Mouse (Mus musculus): Measurements from ENCODE around the gene Supt3.

Gene Supt3

DNA sequence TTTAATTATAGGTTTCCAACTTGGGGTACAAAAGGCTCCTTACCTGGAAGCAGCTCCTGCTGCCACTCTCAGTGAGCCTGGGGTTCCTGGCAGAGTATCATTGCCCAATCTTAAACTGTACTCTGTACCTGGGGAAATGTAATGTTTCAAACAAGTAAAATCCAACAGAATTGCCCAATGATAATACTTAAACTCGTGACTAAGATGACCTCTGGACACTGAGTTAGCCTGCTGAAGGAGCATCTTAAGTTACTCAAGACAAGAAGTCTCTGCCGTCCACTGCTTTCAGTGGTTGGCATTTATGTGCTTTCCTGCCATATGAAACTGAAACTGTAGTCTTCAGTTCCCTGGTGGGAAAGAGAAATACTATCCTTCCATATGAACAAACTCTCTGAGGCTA, 279.9 kb downstream of the Supt3 start:
- DNase-seq (ENCODE audit: low spot score), result no peak

DNA sequence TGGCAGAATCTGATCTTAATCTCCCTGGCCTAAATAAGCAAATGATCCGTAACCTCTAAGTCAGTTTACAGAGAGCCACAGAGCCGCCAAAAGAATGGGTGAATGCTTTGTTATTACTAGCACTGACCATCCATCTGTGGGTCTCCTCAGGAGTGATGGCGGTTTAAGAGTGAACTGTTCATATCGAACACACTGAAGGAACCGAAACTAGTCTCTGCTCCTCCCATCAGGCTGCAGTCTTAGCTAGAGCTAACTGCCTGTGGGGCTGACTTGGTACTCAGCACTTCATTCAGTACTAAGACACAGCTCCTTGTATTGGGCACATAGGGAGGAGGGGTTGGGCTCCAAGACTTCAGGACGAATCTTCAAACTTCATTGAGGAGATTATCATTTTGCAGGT, 280.8 kb downstream of the Supt3 start:
- no peak for DNase-seq (ENCODE audit: low spot score)

DNA sequence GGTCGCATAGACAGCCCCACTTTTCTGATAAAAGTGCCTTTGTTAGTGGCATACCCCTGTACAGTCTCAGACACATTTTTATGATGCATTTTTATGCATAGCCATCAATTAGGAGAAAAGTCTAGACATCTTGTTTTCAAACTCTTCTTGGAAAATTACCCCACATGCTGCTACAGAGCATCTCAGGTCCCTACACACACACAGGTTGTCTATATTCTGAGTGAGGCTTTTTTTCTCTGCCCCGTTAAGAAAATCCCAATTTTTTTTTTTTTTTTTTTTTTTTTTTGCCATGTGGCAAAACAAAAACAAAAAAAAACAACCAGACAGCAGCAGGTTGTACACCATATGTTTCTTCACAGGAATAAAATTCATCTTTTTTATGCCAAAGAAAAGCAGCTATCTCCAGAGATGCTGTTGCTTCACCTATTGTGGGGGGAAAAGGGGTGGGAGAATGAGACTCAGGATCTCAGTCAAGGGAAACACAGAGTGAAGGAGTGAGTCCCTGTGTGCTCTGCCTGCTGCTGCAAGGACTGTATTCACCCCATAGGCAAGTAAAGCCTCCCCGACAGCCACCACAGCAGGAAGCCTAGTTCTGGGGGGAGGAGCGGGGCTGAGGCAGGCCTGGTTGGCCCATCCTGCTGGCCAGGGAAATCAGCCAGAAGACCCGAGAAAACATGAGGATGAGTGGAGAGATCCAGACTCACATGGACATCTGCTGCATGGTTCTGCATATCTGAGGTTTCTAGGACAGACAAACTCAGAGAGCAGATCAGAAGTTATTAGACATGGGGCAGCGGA, 281.8 kb downstream of the Supt3 start:
- DNase-seq (ENCODE audit: low spot score), result no peak

DNA sequence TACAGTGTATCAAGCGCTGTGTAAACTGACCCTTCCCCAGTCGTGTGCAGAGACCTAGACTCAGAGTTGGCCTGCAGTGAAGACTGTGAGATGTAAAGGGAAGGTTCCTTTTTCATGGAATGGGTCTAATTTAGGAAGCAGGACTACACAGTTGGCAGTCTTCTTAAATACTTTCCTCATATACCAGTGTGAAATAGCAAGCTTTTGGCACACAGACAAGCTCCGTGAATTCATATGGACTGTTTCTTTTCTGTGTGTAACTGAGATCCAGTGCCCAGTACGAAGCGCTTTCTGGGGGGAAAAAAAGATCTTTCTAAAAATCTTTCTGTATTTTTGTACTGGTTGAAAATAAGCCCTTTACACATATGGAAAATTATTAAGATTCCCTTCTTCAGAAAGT, 286.8 kb downstream of the Supt3 start:
- no peak for DNase-seq (ENCODE audit: low spot score)

DNA sequence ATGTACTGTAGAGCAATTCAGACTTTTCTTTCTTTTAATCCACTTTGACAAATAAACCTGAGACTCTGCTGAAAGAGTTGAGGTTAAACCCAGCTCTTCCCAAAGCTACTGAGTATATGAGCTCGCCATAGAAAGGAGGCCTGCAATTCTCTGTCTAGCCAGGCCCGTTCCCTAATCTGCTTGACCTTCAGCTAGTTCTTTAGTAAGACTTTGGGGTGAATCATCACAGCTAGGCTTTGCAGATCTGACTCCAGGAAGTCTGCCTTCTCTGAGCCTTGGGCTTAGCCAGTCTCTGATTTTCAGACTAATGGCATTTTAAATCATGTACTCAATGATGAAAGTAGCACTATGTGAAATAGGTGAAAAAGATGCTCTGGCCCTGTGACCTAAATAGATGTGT, 288.5 kb downstream of the Supt3 start:
- DNase-seq (ENCODE audit: low spot score), result no peak

DNA sequence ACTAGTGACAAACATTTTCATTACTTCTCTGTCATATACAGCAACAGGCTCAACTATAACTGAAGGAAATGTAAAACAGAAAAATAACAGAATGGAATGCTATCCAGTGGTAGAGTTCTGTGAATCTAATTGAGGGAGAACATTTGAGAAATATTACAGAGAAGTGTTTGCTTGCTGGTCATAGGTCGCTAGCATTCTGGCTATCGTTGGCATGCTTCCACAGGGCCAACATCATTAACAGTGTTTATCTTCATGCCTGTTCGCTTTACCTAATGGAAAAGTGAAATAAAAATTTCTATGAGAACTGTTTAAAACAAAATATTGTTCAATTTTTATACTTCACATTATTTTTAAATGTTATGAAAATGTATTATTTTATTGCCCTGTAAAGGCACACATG, 290.5 kb downstream of the Supt3 start:
- no peak for DNase-seq (ENCODE audit: low spot score)

DNA sequence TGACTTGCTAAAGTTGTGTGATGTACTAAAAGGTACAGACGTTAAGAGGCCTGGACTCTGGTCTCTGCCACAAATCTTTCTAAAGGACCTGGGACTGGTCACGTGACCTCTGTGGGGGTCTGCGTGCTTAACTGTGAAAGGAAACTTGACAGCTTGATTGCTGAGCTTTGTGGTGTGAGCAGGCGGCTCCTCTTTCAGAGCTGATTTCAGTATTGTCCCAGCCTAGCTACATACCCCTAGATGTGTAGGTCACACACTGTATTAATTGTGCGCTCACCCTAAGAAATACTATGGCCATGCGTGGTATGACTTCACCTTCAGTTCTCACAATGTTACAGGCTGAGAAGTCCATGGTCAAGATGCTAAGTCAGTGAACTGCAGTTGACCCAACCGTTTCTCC, 291.4 kb downstream of the Supt3 start:
- no peak for DNase-seq (ENCODE audit: low spot score)

DNA sequence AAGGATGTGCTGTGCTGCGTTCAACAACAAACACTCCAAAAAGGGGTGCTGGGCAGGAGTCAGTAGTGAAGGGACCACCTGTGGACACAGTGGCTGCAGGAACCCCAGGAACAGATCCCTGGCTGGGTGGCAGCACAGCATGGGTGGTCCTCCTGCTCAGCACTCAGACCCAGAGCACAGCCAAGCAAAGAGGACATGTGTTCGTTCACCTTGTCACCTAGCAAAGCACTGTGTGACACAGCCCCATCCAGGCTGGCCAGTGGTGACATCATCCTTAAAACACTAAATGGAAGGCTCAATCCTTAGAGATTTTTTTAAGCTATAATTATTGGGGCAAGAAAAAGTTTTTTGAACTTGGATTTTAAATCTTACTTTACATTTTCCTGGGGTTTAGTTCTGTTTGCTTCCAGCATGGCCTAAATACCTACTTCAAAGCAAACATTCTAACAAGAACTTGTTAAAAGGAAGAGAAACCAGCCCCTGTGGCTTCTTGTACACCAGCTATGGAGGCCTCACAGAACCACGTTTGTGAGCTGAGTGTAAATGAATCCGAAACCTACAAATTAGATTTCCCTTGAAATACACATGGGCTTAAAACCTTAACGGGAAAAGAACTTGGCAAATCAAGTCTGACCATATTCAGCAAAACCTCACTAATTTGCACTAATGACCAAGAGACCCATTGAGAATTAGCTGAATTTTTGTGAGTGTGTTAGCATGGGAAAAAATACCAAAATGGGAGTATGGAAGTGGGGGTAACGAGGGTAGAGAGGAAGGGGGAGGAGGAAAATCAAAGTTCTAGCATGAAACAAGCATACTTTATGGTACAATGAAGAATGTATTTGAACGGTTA, 295.8 kb downstream of the Supt3 start:
- no peak for DNase-seq (ENCODE audit: low spot score)

DNA sequence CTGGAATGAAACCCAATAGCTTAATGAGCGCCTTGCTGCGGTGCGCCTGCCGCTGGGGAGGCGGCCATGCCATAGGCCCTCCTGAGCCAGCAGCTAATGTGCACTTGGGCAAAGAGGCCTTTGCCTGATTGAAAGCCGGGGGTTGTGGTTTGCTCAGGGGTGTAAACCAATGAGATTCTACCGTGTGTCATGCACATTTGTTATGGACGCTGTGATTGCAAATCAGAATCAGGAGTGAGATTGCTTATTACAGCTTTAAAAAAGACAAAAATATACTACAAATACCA, 296.3 kb downstream of the Supt3 start:
- DNase-seq (ENCODE audit: low spot score), result no peak

DNA sequence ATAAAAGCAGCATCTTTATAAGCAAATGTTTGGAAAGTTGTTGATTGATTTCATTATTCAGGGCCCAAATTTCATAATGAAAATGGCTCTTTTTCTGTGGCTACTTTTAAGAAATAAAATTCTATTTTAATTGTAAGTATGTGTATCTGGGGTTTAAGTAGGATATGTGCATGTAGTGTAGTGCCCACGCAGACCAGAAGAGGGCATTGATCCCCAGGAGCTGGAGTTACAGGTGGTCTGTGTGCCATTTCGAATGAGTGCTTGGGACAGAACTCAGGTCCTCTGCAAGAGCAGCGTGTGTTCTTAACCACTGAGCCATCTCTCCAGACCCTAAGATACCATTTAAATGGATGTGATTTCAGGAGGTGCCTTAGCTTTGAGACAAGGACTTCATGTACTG, 296.8 kb downstream of the Supt3 start:
- DNase-seq (ENCODE audit: low spot score), result no peak

DNA sequence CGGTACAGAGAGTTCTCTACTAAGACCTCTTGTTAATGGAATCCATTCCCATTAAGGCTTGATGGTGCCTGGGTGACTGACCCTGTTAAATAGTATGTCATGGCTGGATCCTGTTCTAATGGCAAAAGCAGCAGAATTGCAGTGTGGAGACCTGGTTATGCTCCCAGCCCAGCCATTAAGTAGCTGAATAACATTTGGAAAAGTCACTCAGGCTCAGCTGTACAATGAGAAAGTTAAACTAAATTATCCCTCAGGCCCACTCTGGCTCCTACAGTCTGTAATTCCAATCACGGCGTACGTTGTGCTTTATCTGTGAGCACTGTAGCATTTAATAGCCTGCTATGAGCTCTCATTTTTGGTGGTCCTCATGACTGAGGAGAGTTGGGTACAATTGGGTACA, 300.0 kb downstream of the Supt3 start:
- no peak for DNase-seq (ENCODE audit: low spot score)

DNA sequence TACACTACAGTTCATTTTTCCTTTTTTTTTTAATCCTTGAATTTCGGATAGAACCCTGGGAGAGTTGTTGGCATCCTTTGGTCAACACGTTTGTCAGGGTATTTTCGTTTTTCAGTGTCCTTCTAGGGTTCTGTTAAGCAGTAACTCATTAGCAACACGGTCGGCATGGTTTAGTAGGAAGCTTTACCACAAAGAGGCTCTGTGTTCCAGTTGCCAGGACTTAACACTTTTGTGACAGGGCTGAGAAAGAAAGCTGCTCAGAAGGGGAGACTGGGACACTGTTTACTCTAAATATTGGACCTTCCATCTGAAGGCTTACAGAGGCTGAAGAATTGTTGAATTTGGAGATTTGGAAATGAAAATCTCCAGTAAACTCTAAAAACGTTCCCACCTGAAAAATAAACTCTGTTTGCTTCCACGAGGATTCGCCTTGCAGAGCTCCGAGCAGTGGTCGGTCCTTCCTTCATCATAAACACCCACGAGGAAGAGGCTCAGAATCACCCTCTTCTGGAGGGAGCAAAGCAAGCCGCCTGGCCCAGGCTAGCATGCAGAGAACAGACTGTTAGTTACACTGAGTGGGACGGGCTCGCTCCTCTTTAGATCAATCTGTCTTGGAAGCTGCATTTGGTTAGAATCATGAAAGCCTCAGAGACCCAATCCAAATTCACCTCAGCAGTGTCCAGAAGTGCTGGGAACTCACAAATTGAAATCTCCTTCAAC, 301.1 kb downstream of the Supt3 start:
- DNase-seq (ENCODE audit: low spot score), result no peak

DNA sequence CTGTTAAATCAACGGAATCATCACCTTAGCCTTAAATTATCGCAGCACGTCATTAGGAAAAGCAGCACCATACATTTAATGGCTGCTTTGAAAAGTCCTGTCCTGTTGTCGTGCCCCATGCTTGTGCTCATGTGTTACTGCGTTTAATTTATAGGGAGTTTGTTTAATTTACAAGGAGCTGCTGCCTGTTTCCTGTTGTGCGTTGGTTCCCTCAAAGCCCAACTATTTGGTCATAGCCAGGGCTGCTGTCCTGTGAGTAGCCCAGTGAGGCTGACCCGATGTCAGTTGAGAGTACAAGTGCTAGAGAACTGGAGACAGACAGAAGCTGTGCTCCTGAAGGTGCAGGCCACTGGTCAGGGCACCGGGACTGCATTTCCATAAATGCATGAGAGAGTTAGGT, 304.6 kb downstream of the Supt3 start:
- DNase-seq (ENCODE audit: low spot score), result no peak

DNA sequence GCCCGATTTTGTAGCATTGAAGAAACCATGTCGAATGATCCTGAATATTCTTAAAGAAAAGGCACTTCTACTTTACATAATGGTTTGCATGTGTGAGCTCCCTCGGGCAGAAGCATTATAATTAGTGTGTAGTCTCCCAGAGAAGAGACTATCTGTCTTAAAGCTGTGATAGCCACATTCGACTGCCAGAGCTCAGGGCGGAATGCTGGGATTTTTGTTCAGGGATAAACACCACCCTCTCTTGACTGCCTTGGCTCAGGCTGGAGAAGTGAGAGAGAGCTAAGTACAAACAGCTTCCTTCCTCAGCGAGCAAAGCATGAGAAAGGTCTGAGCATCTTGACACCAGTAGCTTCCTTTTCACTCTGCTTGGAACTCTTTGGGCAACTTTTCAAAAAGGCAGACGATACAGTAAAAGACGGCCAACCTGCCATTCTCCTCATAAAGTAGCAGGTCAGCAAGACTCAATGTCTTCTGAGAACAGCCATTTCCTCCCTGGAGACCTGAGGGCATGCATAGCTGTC, 305.1 kb downstream of the Supt3 start:
- DNase-seq (ENCODE audit: low spot score), result no peak

DNA sequence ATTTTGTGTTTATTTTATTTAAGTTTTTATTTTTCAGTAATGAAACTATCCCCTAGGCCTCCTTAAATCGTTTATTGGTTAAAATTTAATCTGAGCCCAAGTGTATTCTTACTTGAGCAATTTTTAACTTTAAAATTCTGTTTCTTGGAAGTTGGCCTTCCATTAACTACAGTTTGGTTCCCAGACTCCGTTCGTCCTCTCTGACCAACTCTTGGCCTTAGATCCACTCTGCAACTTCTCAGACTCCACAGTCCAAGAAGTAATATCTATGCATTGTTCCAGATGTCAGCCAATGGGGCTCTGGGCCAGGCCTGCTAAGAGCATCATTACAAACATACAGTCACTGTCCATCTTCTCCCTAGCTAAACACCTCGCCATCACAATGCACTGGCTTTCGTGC, 309.4 kb downstream of the Supt3 start:
- no peak for DNase-seq (ENCODE audit: low spot score)

DNA sequence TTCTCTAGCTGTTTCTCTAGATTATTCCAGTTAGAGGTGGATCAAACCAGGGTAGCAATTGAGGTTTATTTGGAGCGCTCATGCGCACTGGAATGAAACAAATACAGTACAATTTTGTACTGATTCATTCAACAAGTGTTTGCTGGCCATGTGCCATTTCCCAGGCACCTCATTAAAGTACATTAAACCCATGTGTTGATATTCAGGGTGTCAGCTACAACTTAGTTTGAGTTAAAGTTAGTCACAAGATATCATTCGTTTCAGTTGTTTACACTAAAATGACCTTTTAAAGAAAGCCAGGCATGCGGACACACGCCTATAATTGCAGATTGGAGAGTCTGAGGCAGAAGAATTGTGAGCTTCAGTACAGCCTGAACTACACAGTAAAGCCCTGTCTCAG, 310.1 kb downstream of the Supt3 start:
- DNase-seq (ENCODE audit: low spot score), result no peak

DNA sequence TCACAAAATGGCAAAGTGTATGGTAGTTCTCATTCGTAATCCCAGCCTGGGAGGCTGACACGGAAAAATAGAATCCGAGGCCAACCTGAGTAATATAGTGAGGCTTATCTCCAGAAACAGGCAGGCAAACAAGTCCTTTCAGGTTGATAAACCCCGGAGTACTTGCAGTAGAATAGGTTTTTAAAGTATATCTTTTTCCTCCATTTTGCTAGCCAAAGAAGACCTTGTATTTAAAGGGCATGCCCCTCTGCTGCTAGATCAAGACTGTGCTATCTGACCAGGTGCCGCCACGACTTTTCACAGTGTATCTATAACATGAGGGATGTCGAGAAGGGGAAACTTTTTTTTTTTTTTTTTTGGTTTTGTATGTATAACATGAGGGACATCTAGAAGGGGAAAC, 324.1 kb downstream of the Supt3 start:
- DNase-seq (ENCODE audit: low spot score), result no peak

DNA sequence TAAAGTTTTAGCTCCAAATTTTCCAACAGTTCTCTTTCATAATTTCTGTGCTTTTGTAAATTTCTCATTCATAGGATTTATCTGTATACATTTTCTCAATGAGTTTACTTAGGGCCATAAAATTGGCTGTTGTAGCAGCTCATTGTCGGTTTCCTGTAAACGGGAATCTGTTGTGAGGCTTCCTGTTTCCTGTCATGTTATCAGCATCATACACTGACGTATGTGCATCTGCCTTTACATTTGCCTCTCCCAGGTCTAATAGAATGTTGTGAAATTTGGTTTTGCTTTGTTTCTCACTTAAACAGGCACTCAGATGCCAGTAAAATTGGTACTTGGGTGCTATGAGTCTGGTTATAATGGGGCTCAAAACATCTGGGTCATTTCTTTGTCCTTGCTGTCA, 338.4 kb downstream of the Supt3 start:
- no peak for DNase-seq (ENCODE audit: low spot score)

DNA sequence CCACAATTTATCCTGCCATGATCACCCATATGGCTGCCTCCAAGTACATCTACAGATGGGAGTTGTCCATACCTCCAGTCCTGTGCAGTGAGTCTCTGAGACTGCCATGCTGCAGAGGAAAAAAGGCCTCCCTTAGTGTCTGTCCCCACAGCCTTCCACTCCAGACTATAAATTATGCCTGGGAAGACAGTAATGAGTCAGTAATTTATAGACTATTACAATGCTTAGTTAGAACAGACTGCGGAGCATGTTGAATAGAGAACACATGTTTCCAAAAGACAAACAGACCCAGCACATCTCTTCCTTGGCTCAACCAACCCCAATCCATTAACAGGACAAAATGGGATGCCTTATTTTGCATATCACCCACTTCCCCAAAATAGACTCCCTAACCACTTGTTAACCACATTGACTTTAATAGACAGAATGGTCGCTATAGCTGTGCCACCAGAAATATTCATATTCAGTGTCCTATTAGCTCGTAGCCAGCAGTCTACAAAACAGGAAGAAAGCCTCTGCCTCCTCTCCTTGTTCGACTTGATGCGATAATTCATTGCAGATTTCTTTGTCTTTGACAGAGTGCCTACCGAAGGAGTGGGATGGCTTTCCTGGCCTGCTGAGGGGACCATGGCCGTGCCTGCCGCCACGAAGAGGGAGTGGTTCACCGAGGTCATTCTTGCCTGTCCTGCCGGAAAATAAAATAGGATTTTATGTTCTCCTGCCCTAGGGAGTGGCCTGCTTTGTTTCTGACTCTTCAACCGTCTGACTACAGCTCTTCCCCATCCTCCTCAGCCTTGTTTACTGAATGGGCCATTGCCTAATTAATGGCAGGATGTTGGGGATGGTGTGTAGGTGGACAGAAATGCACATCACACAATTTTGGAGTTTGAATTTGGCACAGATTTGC, 341.9 kb downstream of the Supt3 start:
- DNase-seq (ENCODE audit: low spot score), result no peak

DNA sequence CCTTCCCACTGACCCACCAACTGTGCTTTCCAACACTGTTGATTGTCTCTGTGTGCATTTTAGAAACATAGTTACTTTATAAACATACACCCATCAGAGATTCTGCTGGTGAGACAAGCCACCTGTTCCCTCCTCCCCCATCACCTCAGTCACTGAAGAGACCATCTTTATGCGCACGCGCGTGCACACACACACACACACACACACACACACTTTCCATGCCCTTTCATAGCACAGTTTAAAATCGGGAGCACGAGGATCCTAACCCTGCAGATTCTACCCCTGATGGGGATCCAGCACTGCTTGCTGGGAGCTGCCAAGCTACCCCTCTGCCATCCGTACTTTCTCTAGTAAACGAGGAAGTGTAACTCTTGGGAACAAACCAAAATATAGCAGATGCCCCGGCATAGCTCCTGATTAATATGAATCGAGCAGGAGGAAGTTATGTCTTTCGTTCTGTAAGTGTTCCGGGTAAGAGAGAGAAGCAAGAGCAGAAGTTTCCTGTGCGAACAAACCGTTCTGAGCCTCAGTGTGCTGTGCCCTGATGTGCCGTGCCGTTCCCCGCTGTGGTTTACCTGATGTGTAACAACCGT, 342.8 kb downstream of the Supt3 start:
- DNase-seq (ENCODE audit: low spot score), result no peak

DNA sequence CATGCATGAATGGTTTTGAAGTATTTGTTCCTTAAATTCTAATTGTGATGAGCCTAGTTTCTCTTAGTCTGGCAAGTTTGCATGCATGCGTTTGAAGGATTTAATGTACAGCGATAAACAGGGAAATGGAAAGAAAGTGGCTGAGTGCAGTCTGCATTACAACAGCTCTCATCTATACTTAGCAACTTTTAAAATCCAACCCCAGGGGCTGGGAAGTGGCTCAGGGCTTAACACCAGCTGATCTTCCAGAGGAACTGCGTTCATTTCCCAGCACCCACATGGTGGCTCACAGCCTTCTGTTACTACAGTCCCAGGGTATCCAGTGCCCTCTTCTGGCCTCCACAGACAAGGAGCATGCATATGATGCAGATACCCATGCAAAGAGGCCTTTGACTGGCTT, 346.9 kb downstream of the Supt3 start:
- no peak for DNase-seq (ENCODE audit: low spot score)
